Mouse (Mus musculus): ENCODE data around the gene Fbn1. TPM values are rescaled to one million over a fixed set of nuclear protein-coding genes. Genes with fewer than 3 reads are reported as not detected.

The Fbn1 gene
- total RNA-seq, 2 experiments from 2014 or later = 5.6 to 7.0 TPM

- Histone ChIP-seq H3K27ac (no peak overlapping the region), H3K4me3 (no peak overlapping the region)
- intact Hi-C loops (cut with DNase I) = loop anchor here (10.0 kb wide), 1 partner anchor 162 kb away; the partner anchor contains the start of genes Fbn1 and Gm9913
- TF ChIP-seq CTCF (IDR thresholded peaks at IDR 0.05) = no peak
- DNase-seq (ENCODE audit: extremely low spot score in 1 of 2, low spot score in 2 of 2) = no peak
Observed at GRCm38 (mm10) chr2:125342181-125342950, 165.4 kb downstream of the Fbn1 start.

DNA sequence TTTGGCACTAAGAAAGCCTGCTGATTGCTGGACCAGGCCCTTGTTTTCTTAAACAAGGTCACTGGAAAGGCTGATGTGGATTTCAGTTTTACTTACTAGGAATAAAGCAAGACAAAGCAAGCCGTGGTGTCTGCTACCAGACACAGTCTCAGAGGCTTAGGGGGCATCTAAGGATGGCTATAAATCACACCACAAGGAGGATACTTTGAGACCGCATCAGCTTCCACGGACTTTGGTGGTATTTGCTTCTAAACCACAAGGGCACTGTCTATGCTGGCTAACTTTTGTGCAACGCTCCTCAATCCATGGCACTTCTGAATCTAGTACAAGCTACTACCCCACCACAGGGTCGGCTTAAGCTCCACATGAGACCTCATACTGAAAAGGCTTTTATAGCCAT is 167.4 kb downstream of the Fbn1 start:
- no peak overlapping the region for H3K27ac ChIP-seq
- no peak overlapping the region for H3K4me3 ChIP-seq
- no peak for DNase-seq (ENCODE audit: extremely low spot score in 1 of 2, low spot score in 2 of 2)
- no peak for TF ChIP-seq CTCF (IDR thresholded peaks at IDR 0.05)
- intact Hi-C loops (cut with DNase I) = loop anchor here (10.0 kb wide), 1 partner anchor 164 kb away; the partner anchor contains the start of genes Fbn1 and Gm9913

DNA sequence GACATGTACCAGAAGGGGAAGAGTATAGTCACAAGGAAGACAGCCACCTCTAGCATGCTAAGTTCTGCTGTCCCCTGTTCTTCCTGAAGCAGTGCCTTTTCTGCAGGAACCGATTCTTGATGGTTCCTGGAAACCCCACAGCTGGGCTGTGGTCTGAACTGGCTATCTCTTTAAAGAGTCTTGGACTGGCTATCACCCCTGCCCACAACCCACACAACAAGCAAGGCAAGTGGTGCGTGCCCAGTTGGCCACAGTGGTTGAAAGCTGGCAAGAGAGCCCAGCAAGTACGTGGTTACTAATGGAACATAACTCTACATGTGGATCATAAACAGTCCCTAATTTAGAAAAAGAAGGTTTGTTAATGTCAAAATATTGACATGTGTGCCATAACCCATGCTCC is 170.6 kb downstream of the Fbn1 start:
- Histone ChIP-seq H3K4me3 (no peak overlapping the region), H3K27ac (no peak overlapping the region)
- no peak for TF ChIP-seq CTCF (IDR thresholded peaks at IDR 0.05)
- intact Hi-C loops (cut with DNase I) = no loop called here
- DNase-seq (ENCODE audit: extremely low spot score in 1 of 2, low spot score in 2 of 2) = no peak

DNA sequence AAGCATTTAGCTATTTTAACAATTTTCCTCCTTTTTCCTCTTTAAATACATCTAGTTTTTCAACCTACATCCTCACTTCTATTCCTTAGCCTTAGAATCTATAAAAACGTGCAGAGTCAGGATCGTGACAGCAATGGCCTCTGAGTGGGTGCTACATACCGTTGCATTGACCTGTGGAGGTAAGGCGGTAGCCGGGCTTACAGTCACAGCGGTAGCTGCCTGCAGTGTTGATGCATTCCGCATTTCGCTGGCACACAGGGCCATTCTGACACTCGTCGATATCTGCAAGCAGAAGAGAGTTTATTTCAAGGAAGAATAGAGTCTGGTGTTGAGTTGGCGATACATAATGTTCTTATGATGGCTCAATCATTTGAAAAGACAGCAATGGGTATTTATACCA is 172.6 kb downstream of the Fbn1 start:
- Histone ChIP-seq H3K4me3 (no peak overlapping the region), H3K27ac (no peak overlapping the region)
- DNase-seq (ENCODE audit: extremely low spot score in 1 of 2, low spot score in 2 of 2) = no peak
- intact Hi-C loops (cut with DNase I) = no loop called here
- TF ChIP-seq CTCF (IDR thresholded peaks at IDR 0.05) = no peak

GRCm38 (mm10) chr2:125334163-125334562 is 173.6 kb downstream of the Fbn1 start:
- no peak for DNase-seq (ENCODE audit: extremely low spot score in 1 of 2, low spot score in 2 of 2)
- no peak overlapping the region for H3K27ac ChIP-seq
- TF ChIP-seq CTCF (IDR thresholded peaks at IDR 0.05) = peak; percentile 43
- intact Hi-C loops (cut with DNase I) = loop anchor here (5.0 kb wide), 1 partner anchor 268 kb away; no protein-coding TSS in a partner anchor
- no peak overlapping the region for H3K4me3 ChIP-seq

GRCm38 (mm10) chr2:125331581-125331980 is 176.2 kb downstream of the Fbn1 start:
- intact Hi-C loops (cut with DNase I) = loop anchor here (5.0 kb wide), 1 partner anchor 271 kb away; no protein-coding TSS in a partner anchor
- DNase-seq (ENCODE audit: extremely low spot score in 1 of 2, low spot score in 2 of 2) = no peak
- no peak for TF ChIP-seq CTCF (IDR thresholded peaks at IDR 0.05)
- no peak overlapping the region for H3K4me3 ChIP-seq
- H3K27ac ChIP-seq = no peak overlapping the region

DNA sequence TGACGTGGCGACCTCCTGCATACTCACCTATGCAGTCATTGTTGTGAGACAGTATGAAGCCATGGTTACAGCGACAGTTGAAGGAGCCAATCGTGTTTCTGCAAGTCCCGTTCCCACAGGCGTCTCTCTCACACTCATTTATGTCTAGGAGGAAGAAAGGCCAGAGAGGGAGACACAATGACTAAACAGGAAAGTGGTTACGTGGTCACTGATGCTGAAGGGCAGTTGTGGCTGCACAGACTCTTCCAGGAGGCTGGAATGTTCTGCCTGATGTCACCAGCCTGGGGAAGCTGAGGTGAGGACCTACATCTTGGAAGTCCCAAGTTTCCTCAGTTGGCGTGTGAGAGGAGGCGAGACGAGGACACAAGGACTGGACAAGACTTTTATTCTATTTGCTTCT is 177.3 kb downstream of the Fbn1 start:
- no peak overlapping the region for H3K27ac ChIP-seq
- no peak overlapping the region for H3K4me3 ChIP-seq
- no peak for TF ChIP-seq CTCF (IDR thresholded peaks at IDR 0.05)
- intact Hi-C loops (cut with DNase I) = loop anchor here (5.0 kb wide), 1 partner anchor 272 kb away; no protein-coding TSS in a partner anchor
- DNase-seq (ENCODE audit: extremely low spot score in 1 of 2, low spot score in 2 of 2) = no peak

- TF ChIP-seq CTCF (IDR thresholded peaks at IDR 0.05) = no peak
- no peak for DNase-seq (ENCODE audit: extremely low spot score in 1 of 2, low spot score in 2 of 2)
- H3K27ac ChIP-seq = no peak overlapping the region
- no peak overlapping the region for H3K4me3 ChIP-seq
- intact Hi-C loops (cut with DNase I) = no loop called here
Observed at GRCm38 (mm10) chr2:125325125-125325855, 182.5 kb downstream of the Fbn1 start.

DNA sequence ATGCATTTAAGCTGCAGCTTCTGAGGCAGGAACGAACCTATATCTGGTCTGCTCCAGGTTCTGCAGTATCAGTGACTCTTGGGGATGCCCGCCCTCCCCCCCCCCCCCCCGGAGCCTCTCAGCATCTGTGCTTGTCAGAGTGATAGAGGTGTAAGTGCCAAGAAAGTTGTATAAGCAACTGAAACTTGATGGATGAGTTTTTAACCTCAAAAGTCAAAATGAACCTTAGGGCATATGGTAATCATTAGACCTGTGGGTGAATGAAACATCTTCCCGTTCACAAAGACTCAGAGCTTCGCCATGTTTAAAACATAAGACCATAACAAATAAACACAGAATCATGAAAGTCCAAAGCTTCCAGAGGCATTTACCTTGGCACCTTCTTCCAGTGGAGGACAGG is 183.3 kb downstream of the Fbn1 start:
- Histone ChIP-seq H3K4me3 (no peak overlapping the region), H3K27ac (no peak overlapping the region)
- DNase-seq (ENCODE audit: extremely low spot score in 1 of 2, low spot score in 2 of 2) = no peak
- TF ChIP-seq CTCF (IDR thresholded peaks at IDR 0.05) = no peak
- intact Hi-C loops (cut with DNase I) = no loop called here

DNA sequence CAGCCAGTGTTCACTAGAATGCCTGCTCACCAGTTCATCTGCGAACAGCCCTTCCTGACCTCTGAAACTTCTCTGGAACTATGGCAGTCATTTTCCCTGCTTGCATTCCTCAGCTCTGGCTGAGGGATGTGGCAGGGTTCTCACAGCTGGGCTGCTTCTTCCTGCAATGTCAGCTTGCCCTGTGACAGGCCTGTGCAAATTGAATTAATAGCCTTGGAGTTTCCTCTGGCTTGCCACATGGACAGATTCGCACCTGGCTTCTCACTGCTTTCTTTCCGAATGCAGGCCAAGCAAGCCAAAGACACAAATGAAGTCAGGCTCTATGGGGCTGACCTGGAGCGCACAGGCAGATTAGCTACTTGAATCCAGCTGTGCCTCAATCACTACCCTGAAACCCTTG is 184.4 kb downstream of the Fbn1 start:
- DNase-seq (ENCODE audit: extremely low spot score in 1 of 2, low spot score in 2 of 2) = no peak
- Histone ChIP-seq H3K27ac (no peak overlapping the region), H3K4me3 (no peak overlapping the region)
- intact Hi-C loops (cut with DNase I) = no loop called here
- TF ChIP-seq CTCF (IDR thresholded peaks at IDR 0.05) = no peak

- intact Hi-C loops (cut with DNase I) = no loop called here
- Histone ChIP-seq H3K4me3 (no peak overlapping the region), H3K27ac (no peak overlapping the region)
- no peak for TF ChIP-seq CTCF (IDR thresholded peaks at IDR 0.05)
- DNase-seq (ENCODE audit: extremely low spot score in 1 of 2, low spot score in 2 of 2) = no peak
Observed at GRCm38 (mm10) chr2:125322581-125322980, 185.2 kb downstream of the Fbn1 start.

DNA sequence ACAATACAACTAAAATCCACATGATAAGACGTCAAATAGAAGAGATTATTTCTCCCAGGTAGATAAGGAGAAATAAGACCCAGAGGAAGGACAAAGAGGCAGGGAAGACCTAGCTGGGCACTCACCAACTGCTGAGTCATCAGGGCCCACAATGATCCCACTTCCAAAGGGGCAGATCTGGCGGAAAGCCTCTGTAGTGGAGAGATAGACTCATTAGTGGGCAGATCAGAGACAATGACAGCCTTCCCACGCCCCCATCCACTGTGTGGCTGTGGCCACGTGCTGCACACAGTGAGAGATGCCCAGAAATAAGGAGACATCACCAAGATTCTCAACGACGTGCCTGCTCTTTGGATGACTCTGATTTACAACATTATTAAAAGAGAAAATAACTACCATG is 186.7 kb downstream of the Fbn1 start:
- no peak for TF ChIP-seq CTCF (IDR thresholded peaks at IDR 0.05)
- no peak overlapping the region for H3K27ac ChIP-seq
- H3K4me3 ChIP-seq = no peak overlapping the region
- no peak for DNase-seq (ENCODE audit: extremely low spot score in 1 of 2, low spot score in 2 of 2)
- intact Hi-C loops (cut with DNase I) = no loop called here
